Mouse (Mus musculus) adrenal gland, postnatal 4 days (tissue): ENCODE measurements around the gene Gsg1l. TPM values are rescaled to one million over a fixed set of nuclear protein-coding genes. Genes with fewer than 3 reads are reported as not detected.

Source experiments
- DNase-seq, 2 experiments: peaks; one replicate each; pipeline ENCODE4 v3.0.0; 2021 to 2022; ENCODE audit warnings: low spot score in 2 of 2, mixed read lengths in 2 of 2
- total RNA-seq, 2 experiments: library from RNA; stranded (reverse); gene quantifications; 2 replicates each; pipeline ENCODE4 v1.2.3; 2021

Gene Gsg1l
- total RNA-seq, 2 experiments from 2014 or later: 13.2 to 13.9 TPM

DNA sequence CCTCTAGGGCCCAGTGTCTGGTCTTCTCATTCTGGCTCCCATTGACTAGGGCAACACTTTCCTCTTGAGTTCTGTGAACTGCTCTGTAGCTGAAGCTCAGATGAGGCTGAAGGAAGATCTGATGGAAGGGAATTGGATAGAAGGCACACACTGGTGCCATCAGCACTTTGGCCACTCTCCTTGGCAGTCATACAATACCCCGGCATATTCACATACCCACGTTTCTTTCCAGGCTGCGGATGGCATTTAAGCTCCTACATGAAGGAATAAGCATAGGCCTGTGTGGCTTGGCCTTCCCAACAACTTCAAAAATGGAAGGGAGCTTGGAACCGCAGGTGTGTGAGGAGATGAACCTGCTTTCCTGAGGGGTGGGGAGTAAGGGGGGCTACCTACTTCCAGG lies 138.7 kb downstream of the Gsg1l start:
- no peak for DNase-seq

DNA sequence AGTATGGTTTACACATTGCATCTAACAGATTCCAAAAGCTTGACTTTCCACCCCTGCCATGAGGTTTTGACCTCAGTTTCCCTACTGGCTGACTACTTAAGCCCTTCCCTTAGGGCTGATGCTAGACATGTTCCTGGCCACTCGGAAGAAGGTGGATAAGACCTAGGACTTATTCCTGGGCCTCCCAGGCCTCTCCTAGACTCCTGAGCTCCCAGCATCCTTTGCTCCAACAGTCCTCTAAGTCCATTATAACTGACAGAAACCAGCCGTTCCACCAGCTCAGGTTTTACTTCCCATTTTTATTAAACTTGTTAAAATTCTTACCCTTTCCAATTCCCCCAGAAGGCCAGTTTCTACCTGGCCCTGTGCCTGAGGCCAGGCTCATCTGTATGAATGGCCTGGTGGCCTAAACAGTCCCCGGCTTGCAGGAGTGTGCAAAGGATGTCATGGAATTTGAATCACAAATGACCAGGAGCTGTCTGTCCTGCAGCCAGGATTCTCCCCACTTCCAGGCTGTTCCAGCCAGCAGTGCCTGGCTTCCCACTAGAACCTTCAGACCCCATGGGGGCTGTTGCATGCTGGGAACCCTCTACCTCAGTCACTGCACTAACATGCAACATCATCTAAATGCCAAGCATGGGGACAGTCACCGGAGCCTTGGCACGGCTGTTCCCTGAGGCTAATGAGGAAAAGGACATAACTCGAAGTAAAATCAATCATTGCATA lies 139.7 kb downstream of the Gsg1l start:
- DNase-seq: no peak

DNA sequence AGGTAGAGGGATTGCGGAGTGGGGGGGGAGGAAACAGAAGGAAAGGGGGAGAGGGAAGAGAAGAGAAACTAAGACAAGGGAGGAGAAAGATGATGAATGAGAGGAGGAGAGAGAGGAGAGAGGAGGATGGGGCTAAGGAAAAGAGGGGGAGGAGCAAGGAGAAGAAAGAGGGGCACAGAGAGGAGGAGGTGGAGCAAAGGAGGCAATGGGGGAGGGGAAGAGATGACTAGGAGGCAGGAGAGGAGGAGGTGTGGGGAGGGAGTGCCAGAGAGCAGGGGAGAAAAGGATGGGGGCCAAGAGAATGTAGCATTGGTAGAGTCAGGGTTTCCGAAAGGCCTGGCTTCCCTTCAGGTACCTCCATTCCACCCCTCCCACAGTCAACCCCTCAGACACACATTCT lies 147.9 kb downstream of the Gsg1l start:
- no peak for DNase-seq

- DNase-seq: no peak
Observed at GRCm38 (mm10) chr7:125933356-125934244, 148.6 kb downstream of the Gsg1l start.

- no peak for DNase-seq
Observed at GRCm38 (mm10) chr7:125931602-125932001, 150.6 kb downstream of the Gsg1l start.

GRCm38 (mm10) chr7:125924044-125924443 lies 158.2 kb downstream of the Gsg1l start:
- no peak for DNase-seq

- DNase-seq: no peak
Observed at GRCm38 (mm10) chr7:125920801-125921200, 161.4 kb downstream of the Gsg1l start.

DNA sequence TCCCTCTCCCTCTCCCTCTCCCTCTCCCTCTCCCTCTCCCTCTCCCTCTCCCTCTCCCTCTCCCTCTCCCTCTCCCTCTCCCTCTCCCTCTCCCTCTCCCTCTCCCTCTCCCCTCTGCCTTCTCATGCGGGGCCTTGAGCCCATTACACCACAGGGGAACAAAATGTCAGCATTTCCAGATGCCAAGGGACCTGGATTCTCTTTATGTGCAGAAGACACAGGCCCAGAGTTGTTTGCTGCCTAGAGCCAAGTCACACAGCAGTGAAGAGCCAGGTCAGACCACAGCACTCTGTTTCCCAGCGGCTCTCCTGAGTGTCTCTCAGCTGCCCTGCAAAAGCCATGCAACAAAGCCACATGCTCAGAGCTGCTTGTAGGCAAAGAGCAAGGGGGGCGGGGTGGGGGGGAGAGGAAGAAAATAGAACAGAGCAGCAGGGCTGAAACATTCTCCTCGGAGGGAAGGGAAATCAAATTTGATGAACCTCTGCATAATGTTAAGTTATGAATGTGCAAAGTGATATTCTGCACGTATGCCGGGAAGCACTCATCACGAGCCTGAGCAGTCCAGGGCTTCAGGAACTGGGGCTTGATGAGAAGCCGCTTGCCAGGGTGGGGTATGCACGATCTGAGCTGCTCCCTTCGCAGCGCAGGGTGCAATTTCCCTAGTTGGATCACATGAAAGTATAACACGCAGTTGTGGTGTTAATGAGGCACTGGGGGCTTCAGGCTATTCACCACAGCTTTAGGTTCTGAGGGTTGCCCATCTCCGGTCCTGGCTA lies 181.6 kb downstream of the Gsg1l start:
- no peak for DNase-seq

DNA sequence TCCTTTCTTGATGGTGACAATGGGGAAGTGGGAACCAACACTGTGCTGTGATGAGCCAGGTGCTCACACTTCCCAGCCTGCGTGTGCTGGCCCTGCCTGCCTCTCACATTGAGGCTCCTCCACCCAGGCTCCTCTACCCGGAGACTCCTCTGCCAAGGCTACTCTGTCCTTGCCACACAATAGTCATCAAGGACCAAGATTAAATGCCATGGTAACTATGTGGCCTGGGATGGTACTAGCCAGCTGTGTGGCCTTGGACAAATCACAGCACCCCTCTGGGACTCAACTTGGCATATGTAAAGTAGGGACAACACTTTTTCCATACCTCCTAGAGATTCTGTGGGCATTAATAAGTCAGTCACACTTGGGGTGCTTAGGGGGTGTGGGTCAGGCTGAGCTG lies 182.3 kb downstream of the Gsg1l start:
- DNase-seq: no peak

DNA sequence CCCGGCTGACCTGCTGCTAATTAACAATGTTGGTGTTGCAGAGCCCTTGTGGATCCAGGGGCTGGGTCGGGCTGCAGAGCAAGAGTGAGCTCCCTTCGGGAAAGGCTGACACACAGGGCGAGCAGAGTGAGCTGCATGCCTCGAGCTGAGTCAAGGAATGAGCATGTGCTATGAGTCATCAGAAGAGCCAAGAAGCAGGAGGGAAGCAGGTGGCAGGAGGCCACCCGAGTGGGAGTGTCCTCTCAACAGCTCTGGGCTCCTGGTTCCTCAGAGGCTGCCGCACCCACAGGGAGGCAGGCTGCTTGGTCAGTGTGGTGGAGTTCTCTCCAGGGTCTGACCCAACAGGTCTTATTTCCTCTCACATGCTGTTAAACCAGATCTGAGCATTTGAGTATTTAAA lies 183.2 kb downstream of the Gsg1l start:
- DNase-seq: peak in 1 of 2 experiments; percentile 26

- no peak for DNase-seq
Observed at GRCm38 (mm10) chr7:125897059-125897458, 185.2 kb downstream of the Gsg1l start.

- DNase-seq: no peak
Observed at GRCm38 (mm10) chr7:125893621-125894020, 188.6 kb downstream of the Gsg1l start.

DNA sequence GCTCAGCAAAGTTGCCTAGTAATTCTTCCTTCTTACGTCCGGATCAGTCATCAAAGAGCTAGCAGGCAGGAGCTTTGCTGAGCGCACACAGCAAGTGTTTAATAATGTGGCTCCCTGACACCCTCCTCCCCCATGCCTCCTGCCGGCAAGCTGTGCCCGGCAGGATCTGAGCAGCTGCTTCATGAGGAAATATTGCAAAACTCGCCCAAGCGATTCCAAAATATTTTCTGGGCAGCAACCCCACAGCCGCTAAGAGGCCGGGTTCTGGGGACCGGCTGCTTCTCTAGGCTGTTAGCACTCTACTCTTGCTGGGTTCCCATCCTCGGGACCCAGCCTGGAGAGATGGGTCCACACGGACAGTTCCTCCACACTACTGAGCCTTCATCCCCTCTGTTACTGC lies 193.8 kb downstream of the Gsg1l start:
- no peak for DNase-seq

DNA sequence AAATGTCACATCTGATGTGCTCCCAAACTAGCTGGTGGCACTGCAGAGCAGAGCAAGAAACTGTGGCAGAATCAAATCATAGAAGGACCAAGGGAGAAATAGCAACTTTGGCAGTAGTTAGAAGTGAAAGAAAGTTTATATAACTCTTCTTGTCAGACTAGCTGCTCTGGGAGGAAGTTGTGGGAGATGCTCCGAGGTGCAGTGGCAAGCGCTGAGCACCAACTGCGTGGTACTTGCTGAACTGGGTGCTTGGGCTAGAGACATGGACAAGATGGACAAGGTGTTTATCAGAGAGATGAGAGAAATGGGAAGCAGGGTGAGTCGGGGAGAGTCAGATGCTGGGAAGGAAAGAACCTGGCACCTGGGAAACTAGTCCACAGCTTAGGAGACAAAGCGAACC lies 194.4 kb downstream of the Gsg1l start:
- DNase-seq: no peak

DNA sequence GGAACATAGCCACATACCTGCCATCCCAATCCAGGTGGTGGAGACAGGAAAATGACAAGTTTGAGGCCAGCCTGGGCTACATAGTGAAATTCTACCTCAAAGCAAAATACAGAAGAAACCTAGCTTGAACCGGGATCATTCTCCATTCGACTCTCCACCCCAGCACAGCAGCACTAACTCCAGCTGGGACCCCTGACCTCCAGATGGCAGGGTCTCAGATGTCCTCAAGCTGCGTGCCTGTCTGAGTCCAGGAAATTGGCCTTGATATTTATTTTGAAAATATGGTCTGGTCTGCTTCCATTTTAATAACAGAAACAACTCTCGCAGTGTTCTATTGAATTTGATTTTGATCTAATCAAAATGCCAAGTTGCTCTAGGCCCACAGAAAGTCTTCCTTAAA lies 195.1 kb downstream of the Gsg1l start:
- DNase-seq: no peak

DNA sequence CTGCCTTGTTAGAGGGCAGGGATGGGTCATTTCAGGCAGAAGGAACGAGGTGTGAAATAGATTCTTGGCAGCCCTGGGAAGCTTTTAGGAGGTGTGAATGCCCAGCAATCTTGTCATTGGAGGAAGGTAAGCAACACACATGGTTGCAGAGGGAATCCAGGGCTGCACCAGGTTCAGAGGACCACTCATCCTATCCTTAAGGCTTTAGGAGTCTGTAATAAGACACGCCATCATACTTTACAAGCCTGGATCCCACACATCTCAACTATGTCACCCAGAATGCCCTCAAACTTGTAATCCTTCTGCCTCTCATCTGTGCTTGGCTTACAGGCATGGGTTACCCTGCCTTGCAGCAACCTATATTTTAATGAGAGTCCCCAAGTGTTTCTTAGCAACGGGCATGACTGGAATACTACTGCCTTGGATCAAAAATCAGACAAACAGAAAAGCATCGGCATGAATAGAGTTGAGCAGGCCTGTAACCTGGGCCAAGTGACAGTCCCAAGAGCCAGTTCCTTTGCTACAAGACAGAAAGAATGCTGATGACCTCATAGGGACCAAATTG lies 196.0 kb downstream of the Gsg1l start:
- DNase-seq: no peak

DNA sequence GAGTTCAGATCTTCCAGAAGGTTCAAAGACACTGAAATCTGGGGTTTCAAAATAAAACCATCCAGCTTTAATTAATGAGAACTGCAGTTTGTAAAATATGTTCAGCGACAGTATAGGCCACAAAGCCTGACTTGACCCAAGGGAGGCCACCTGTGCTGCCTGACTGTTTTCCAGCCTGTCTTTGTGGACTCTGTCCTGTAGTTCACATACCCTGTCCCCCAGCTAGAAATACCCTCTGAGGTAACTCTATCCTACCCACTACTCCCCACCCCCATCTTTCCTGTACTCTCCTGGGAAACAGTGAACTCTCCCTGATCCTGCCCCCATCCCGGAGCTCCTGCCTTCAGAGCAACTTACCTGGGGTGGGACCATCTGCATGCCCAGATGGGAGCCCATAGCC lies 199.0 kb downstream of the Gsg1l start:
- DNase-seq: no peak

DNA sequence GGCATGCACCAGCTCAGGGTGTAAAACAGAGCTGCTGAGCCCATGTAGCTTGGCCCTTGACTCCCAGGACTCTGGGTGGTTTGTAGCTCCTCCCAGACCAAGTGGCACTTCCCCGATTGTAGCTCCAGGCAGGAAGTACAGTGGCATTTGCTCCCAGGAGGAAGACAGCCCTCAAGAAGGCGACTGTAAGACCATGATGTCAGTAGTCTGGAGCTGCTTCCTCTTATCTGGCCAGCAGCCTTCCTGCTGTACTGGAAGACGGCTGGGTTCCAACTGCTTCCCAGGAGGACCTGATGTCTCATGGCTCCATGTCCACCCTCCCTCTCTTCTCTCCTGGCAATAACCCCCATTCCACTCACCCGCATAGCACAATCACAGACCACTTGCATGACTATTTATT lies 204.2 kb downstream of the Gsg1l start:
- no peak for DNase-seq

DNA sequence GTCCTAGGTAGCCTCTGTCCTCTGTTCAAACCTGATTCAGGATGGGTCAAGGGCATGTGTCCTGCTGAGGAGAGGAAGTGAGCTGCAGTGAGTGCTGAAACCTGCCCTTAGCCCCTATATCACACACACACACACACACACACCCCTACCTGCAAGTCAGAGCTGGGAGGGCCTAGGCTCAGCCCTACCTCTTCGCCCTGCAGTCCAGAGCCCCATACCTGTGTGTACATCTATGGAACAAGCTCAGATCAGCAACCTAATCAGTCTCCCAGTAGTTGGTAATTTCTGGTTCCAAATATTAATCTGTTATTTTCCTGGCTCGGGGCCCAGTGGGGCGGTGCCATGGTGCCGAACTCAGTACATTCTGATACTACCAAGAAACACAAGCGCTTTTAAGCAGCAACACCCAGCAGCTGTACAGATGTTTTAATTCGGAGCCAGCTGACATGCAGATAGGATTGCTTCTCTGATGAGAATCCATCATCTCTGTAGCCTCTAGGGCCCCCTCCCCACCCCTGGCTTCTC lies 208.2 kb downstream of the Gsg1l start:
- DNase-seq: no peak

DNA sequence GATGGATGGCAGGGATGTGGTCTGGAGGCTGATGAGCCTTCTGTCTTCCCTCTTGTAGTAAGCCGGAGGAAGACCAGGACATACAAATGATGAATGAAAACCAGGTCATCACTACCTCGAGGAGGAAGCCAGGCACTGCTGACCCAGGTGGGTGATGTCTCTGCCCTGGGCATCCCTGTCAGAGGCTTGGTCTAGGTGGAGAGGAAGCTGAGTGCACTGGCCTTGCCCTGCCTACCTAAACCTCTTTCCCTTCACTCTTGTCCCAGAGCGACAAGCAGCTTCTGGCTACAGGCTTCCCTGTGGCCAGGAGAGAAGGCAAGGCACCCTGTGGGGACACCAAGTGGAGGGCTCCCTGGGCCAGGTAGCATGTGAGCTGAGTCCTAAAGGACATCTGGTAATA lies 209.3 kb downstream of the Gsg1l start:
- DNase-seq: no peak

DNA sequence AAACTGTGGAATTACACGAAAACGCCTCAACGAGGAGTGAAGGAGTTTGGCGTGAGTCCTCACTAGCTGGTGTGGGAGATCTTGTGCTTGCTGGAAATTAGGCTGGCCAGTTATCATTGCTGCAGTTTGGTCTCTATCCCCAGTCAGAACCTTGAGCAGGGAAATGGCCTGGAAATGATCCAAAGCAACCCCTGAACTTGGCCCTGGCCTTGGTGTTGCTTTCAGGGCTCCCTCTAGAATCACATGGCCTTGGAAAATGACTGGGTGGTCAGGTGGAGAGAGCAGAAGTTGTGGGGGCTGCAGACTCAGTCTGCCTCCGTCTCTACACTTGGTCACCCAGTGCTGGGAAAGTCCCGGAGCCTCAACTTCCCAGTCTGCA lies 210.0 kb downstream of the Gsg1l start:
- no peak for DNase-seq
